Mouse (Mus musculus) neural tube, embryonic 12.5 days (tissue): ENCODE measurements around the gene Hibch. TPM values are rescaled to one million over a fixed set of nuclear protein-coding genes. Genes with fewer than 3 reads are reported as not detected.
"Not testable (repeated sequence)": the region's sequence is repeated elsewhere in the genome, so short reads cannot be mapped to it uniquely, and the experiment has no call there.

Experiments
- ATAC-seq: fragments of 200-750 bp; cut with Nextera tagmentation; 2 replicates; pipeline ENCODE4 v1.8.0; 2017; ENCODE audit warnings: low read depth, mild to moderate bottlenecking, moderate TSS enrichment, moderate library complexity; ENCODE audit not compliant: low FRiP score
- H3K27ac ChIP-seq: fragments of 300-500 bp; sonication (generic); 2 replicates; pipeline ENCODE4 v1.5.1; 2016
- H3K27me3 ChIP-seq: fragments of 300-500 bp; sonication (generic); replicated peaks from 2 replicates; pipeline ENCODE4 v1.6.1; 2016; ENCODE audit warnings: mild to moderate bottlenecking
- H3K36me3 ChIP-seq: fragments of 300-500 bp; sonication (generic); 2 replicates; pipeline ENCODE4 v1.6.1; 2016; ENCODE audit warnings: mild to moderate bottlenecking
- H3K4me1 ChIP-seq: fragments of 300-500 bp; sonication (generic); 2 replicates; pipeline ENCODE4 v1.6.1; 2016
- H3K4me2 ChIP-seq: fragments of 300-500 bp; sonication (generic); replicated peaks from 2 replicates; pipeline ENCODE4 v1.6.1; 2016; ENCODE audit warnings: mild to moderate bottlenecking
- H3K4me3 ChIP-seq: fragments of 300-500 bp; sonication (generic); 2 replicates; pipeline ENCODE4 v1.5.1; 2016
- H3K9ac ChIP-seq: fragments of 300-500 bp; sonication (generic); 2 replicates; pipeline ENCODE4 v1.6.1; 2016; ENCODE audit warnings: mild to moderate bottlenecking
- H3K9me3 ChIP-seq: fragments of 300-500 bp; sonication (generic); 2 replicates; pipeline ENCODE4 v1.6.1; 2016; ENCODE audit warnings: mild to moderate bottlenecking
- WGBS: fragments of 180-500 bp; shearing (Covaris S2); methylation state at CpG from one replicate; pipeline ENCODE4 v1.1.7; 2016; 5-methylcytosine and 5-hydroxymethylcytosine counted together
- polyA plus RNA-seq: library from polyadenylated mRNA; unstranded; fragments of >200 nt; fragmentation: Nextera tagmentation; extraction: Ambion mirVana; gene quantifications from 2 replicates; pipeline ENCODE4 v1.2.1, GENCODE M21; 2016

The Hibch gene
- polyA plus RNA-seq, 1 experiment from 2014 or later, result 33.1 TPM

DNA sequence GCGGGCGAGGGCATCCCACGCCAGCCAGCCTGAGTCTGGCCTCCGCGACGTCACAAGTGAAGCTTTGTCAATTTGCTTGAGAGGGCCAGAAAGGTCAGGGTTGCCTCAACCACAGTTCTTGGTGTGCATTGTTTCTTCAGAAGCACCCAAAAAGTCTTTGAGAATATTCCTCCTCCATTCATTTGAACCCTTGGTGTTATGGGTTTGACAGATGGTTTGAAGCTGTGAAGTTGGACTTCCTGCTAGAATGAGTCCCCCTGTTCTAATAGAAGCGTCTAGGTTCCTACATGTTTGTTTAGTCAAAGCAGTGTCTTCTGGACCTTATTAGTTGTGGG, 26.9 kb upstream of the Hibch start:
- Histone ChIP-seq H3K27ac (no peak overlapping the region), H3K27me3 (no peaks in the 10 kb centered on the region), H3K9me3 (no peaks in the 10 kb centered on the region), H3K9ac (peak overlapping the region; percentile 83), H3K36me3 (no peaks in the 10 kb centered on the region), H3K4me2 (peak overlapping the region; percentile 89), H3K4me1 (no peaks in the 10 kb centered on the region), H3K4me3 (peak overlapping the region; percentile 75)
- 4% methylated on average over 7 of the region's 7 CpGs for WGBS
- ATAC-seq, result no peak

GRCm38 (mm10) chr1:52839099-52839498, 5.6 kb upstream of the Hibch start:
- no peak overlapping the region for H3K4me3 ChIP-seq
- no peaks in the 10 kb centered on the region for H3K9me3 ChIP-seq
- no peaks in the 10 kb centered on the region for H3K36me3 ChIP-seq
- no peak overlapping the region for H3K27ac ChIP-seq
- H3K9ac ChIP-seq, result no peak overlapping the region
- peaks cover under 1% of the 10 kb centered on the region; the same call in 1 of the 2 replicates for H3K4me1 ChIP-seq
- no peak overlapping the region for H3K4me2 ChIP-seq
- H3K27me3 ChIP-seq, result no peaks in the 10 kb centered on the region
- 97% methylated on average over 3 of the region's 3 CpGs for WGBS
- ATAC-seq, result no peak

GRCm38 (mm10) chr1:52844354-52844753, 375 bp upstream of the Hibch start:
- H3K36me3 ChIP-seq, result no peaks in the 10 kb centered on the region
- WGBS, result 24% methylated on average over 3 of the region's 3 CpGs
- peaks cover 6% of the 10 kb centered on the region; the same call in 1 of the 2 replicates for H3K4me1 ChIP-seq
- H3K27ac ChIP-seq, result no peak overlapping the region
- peak overlapping the region; percentile 72 for H3K4me2 ChIP-seq
- peak; percentile 43 for ATAC-seq
- H3K9ac ChIP-seq, result 0 out of 2 replicates have a peak overlapping the region, but pooled peaks have one; percentile 68
- H3K27me3 ChIP-seq, result no peaks in the 10 kb centered on the region
- H3K9me3 ChIP-seq, result no peaks in the 10 kb centered on the region
- H3K4me3 ChIP-seq, result peak overlapping the region; percentile 56

DNA sequence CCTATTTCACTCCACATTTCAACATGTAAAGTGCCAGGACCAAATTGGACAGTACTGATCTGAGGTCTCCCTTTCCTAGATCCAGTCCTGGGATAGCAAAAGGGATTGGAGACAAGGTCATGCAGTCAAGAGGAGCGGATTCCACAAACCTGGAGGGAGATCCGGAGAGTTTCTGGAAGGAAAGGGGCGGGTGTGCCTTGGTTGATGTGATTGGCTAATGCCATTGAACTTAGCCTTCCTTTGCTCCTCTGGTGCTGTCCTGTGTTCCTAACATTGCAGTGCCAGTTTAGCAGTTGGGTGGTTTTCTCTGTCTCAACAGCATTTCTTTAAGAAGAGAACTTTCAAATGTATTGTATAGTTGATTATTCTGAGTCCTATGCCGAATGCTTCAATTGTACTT, 1.8 kb downstream of the Hibch start:
- H3K9me3 ChIP-seq, result no peaks in the 10 kb centered on the region
- WGBS, result 91% methylated on average over 4 of the region's 4 CpGs
- ATAC-seq, result no peak
- H3K4me3 ChIP-seq, result no peak overlapping the region
- H3K27me3 ChIP-seq, result no peaks in the 10 kb centered on the region
- H3K36me3 ChIP-seq, result no peaks in the 10 kb centered on the region
- no peak overlapping the region for H3K9ac ChIP-seq
- H3K4me1 ChIP-seq, result peaks cover 6% of the 10 kb centered on the region; the same call in 1 of the 2 replicates
- no peak overlapping the region for H3K4me2 ChIP-seq
- H3K27ac ChIP-seq, result no peak overlapping the region

- no peaks in the 10 kb centered on the region for H3K9me3 ChIP-seq
- no peak for ATAC-seq
- no peaks in the 10 kb centered on the region for H3K27me3 ChIP-seq
- no peak overlapping the region for H3K4me2 ChIP-seq
- H3K27ac ChIP-seq, result no peak overlapping the region
- 0 out of 2 replicates have a peak, but pooled peaks cover 4% of the 10 kb centered on the region for H3K4me1 ChIP-seq
- 86% methylated on average over 4 of the region's 4 CpGs for WGBS
- H3K4me3 ChIP-seq, result no peak overlapping the region
- no peaks in the 10 kb centered on the region for H3K36me3 ChIP-seq
- H3K9ac ChIP-seq, result no peak overlapping the region
Measured at GRCm38 (mm10) chr1:52849422-52849821, 4.7 kb downstream of the Hibch start.

- H3K4me2 ChIP-seq, H3K9me3 ChIP-seq, H3K27me3 ChIP-seq, H3K4me1 ChIP-seq, H3K36me3 ChIP-seq, H3K9ac ChIP-seq, H3K27ac ChIP-seq, H3K4me3 ChIP-seq: not testable (repeated sequence)
- peak; percentile 58; the same call in 1 of the 2 replicates for ATAC-seq
- WGBS, result 85% methylated on average over 1 of the region's 1 CpGs
Measured at GRCm38 (mm10) chr1:52854029-52854428, 9.3 kb downstream of the Hibch start.

DNA sequence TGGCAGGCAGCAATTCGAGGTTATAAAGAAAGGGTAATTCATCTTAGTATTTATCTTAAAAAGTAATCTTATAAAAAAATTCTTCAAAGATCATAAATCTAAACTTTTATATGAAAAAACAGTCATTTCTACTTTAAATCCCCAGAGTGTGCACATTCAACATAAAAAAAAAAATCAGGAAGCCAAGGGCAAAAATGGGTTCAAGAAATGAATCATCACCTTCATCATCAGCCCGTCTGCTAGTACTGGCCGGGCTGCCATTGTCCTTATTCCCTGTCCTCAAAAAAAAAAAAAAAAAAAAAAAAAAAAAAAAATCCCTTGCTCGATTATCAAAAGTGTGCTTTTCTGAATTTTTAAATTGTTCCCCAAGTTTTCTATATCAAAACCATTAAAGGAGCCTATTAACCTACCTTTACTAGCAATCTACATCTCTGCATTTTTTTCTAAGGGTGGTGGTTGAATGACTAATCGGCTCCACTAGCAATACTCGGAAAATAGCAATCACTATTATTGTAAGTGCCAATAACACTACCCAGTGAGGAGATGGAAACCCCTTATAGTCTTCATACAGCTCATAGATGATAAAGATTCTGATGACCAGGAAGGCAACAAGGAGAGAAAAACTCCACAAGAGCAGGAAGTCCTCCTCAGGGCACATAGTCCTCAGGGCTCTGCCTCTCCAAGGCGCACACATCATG, 11.3 kb downstream of the Hibch start:
- no peak overlapping the region for H3K4me2 ChIP-seq
- ATAC-seq, result no peak
- H3K9me3 ChIP-seq, result no peaks in the 10 kb centered on the region
- H3K27me3 ChIP-seq, result no peaks in the 10 kb centered on the region
- H3K9ac ChIP-seq, result no peak overlapping the region
- peaks cover 7% of the 10 kb centered on the region; the same call in 1 of the 2 replicates for H3K36me3 ChIP-seq
- no peak overlapping the region for H3K4me3 ChIP-seq
- 91% methylated on average over 7 of the region's 7 CpGs for WGBS
- no peak overlapping the region for H3K27ac ChIP-seq
- no peaks in the 10 kb centered on the region for H3K4me1 ChIP-seq

DNA sequence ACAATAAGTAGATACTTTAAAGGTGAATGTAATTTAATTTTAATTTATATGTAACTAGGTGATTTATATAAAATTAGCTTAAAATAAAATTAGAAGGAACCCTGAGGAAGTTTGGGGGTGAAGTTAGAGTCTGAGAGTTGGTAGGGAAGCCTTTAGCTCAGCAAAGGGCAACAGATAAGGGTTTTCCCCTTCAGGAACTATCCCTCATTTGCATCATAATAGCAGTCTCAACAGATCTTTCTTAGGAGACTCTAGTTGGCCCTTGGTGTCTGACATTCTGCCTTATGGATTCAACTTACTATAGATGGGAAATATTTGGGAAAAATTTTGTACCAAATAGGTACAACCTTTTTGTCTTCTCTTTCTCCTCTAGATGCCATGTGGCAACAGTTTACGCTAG, 19.5 kb downstream of the Hibch start:
- WGBS, result 96% methylated on average over 1 of the region's 1 CpGs
- H3K27me3 ChIP-seq, result no peaks in the 10 kb centered on the region
- H3K27ac ChIP-seq, result no peak overlapping the region
- H3K9ac ChIP-seq, result no peak overlapping the region
- H3K4me3 ChIP-seq, result no peak overlapping the region
- H3K4me2 ChIP-seq, result no peak overlapping the region
- H3K9me3 ChIP-seq, result no peaks in the 10 kb centered on the region
- no peak for ATAC-seq
- peaks cover 8% of the 10 kb centered on the region; the same call in 1 of the 2 replicates for H3K36me3 ChIP-seq
- no peaks in the 10 kb centered on the region for H3K4me1 ChIP-seq

GRCm38 (mm10) chr1:52866007-52866406, 21.3 kb downstream of the Hibch start:
- no peaks in the 10 kb centered on the region for H3K27me3 ChIP-seq
- H3K27ac ChIP-seq, result no peak overlapping the region
- WGBS, result 95% methylated on average over 3 of the region's 3 CpGs
- H3K4me3 ChIP-seq, result no peak overlapping the region
- H3K4me1 ChIP-seq, result no peaks in the 10 kb centered on the region
- peaks cover 1% of the 10 kb centered on the region; the same call in 1 of the 2 replicates for H3K36me3 ChIP-seq
- no peak overlapping the region for H3K4me2 ChIP-seq
- H3K9ac ChIP-seq, result no peak overlapping the region
- H3K9me3 ChIP-seq, result no peaks in the 10 kb centered on the region
- no peak for ATAC-seq

DNA sequence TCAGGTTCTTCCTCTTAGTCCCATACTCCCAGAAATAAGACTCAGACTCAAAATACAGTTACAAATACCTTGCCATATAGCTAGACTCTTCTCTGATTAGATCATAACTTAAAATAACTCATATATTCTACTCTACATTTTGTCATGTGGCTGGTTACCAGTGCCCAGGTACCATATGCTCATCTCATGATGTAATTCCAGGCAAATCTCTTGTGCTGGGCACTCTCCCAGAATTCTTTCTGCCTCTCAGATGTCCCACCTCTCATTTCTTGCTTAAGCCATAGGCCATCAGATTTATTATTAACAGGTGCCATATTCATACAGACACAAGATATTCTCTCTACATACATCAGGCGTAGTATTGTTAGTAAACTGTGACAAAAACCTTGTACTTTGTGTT, 23.1 kb downstream of the Hibch start:
- Histone ChIP-seq H3K27me3 (no peaks in the 10 kb centered on the region), H3K27ac (no peak overlapping the region), H3K9me3 (no peaks in the 10 kb centered on the region), H3K4me1 (no peaks in the 10 kb centered on the region), H3K4me2 (no peak overlapping the region), H3K36me3 (no peaks in the 10 kb centered on the region), H3K9ac (no peak overlapping the region), H3K4me3 (no peak overlapping the region)
- no peak for ATAC-seq
- WGBS, result 91% methylated on average over 1 of the region's 1 CpGs

- no peak for ATAC-seq
- no peak overlapping the region for H3K27ac ChIP-seq
- H3K9ac ChIP-seq, result no peak overlapping the region
- no peaks in the 10 kb centered on the region; the same call in 1 of the 2 replicates for H3K36me3 ChIP-seq
- H3K9me3 ChIP-seq, result no peaks in the 10 kb centered on the region
- H3K4me3 ChIP-seq, result no peak overlapping the region
- no peaks in the 10 kb centered on the region for H3K4me1 ChIP-seq
- 70% methylated on average over 2 of the region's 2 CpGs for WGBS
- no peak overlapping the region for H3K4me2 ChIP-seq
- no peaks in the 10 kb centered on the region for H3K27me3 ChIP-seq
Measured at GRCm38 (mm10) chr1:52884208-52884607, 39.5 kb downstream of the Hibch start.

DNA sequence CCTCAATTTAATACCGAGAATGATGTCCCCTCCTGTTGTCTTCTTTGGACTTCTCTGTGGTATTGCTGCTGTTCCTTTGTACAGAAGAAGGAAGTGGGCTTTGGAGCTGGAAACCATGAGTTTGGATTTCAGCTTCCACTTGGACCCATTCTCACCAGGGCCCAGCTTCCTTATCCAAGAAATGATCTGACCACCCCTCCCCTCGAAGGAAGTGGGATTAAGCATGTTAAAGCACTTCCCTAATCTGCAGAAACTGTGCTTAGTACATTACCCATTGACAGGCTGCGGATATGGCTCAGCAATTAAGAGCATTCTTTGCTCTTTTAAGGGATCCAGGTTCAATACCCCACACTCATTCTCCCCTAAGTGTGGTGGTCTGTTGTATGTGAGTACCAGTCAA, 65.1 kb downstream of the Hibch start:
- Histone ChIP-seq H3K9me3 (no peaks in the 10 kb centered on the region), H3K4me2 (no peak overlapping the region), H3K27me3 (no peaks in the 10 kb centered on the region), H3K4me3 (no peak overlapping the region), H3K27ac (no peak overlapping the region), H3K4me1 (no peaks in the 10 kb centered on the region), H3K36me3 (no peaks in the 10 kb centered on the region), H3K9ac (no peak overlapping the region)
- ATAC-seq, result no peak
- 94% methylated on average over 3 of the region's 3 CpGs for WGBS

DNA sequence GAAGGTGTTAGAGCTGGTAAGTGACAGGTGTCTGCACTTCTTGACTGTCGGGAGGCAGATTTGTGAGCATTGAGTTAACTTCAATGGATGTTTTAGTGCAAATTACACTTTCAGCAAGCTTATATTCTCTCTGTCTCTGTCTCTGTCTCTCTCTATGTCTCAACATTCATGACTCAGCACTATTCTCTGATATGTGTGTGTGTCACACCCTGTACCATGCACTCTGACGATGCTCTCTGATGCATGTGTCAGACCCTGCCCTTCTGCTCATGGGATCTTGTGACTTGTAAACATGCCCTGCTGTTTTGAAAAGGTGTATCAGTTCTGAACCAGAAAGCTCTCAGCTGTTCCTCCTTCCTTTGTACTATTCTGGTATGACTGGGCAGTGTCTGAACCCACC, 71.9 kb downstream of the Hibch start:
- Histone ChIP-seq H3K9ac (no peak overlapping the region), H3K4me3 (no peak overlapping the region), H3K27ac (no peak overlapping the region), H3K4me1 (no peaks in the 10 kb centered on the region), H3K9me3 (no peaks in the 10 kb centered on the region), H3K27me3 (no peaks in the 10 kb centered on the region), H3K4me2 (no peak overlapping the region), H3K36me3 (no peaks in the 10 kb centered on the region)
- 91% methylated on average over 2 of the region's 2 CpGs for WGBS
- no peak for ATAC-seq
